Mouse (Mus musculus) layer of hippocampus, postnatal 36 days (tissue): ENCODE data around the gene Olfr348. TPM values are rescaled to one million over a fixed set of nuclear protein-coding genes. Genes with fewer than 3 reads are reported as not detected.

ENCODE experiments used
- DNase-seq, 2 experiments: peaks; one replicate each; pipeline ENCODE4 v3.0.0; 2022
- total RNA-seq, 2 experiments: library from RNA; stranded (reverse); gene quantifications; 2 replicates each; pipeline ENCODE4 v1.2.3; 2021

Gene Olfr348
- not detected for total RNA-seq

GRCm38 (mm10) chr2:36783976-36784375, at the start of gene Olfr348:
Gene Olfr348 (plus strand): TSS chr2:36784276.
- DNase-seq, result no peak

GRCm38 (mm10) chr2:36736226-36736625, 47.9 kb upstream of the Olfr348 start:
- DNase-seq, result no peak

GRCm38 (mm10) chr2:36790238-36790637, 6.2 kb downstream of the Olfr348 start, which contains the start of gene Olfr50:
Gene Olfr50 (plus strand): TSS chr2:36790538.
- DNase-seq, result no peak

- no peak for DNase-seq
These were observed 32.9 kb downstream of the Olfr348 start, which contains the start of gene Olfr3 for GRCm38 (mm10) chr2:36816932-36817331. Gene Olfr3 (minus strand): TSS chr2:36817032.

Other genes with a start within 250 kb of the Olfr348 start
- under 1 TPM in 1 of 2 experiments, not detected in 1; 0.07 TPM for gene Olfr344, start 217.6 kb upstream of the Olfr348 start, total RNA-seq
- not detected for gene Olfr345, start 144.2 kb upstream of the Olfr348 start, total RNA-seq
- not detected for gene Olfr346, start 98.5 kb upstream of the Olfr348 start, total RNA-seq
- gene Olfr347, start 52.4 kb upstream of the Olfr348 start, total RNA-seq, result not detected
- gene Olfr50, start 6.3 kb downstream of the Olfr348 start, total RNA-seq, result not detected
- gene Olfr3, start 32.8 kb downstream of the Olfr348 start, total RNA-seq, result not detected
- gene Olfr350, start 62.0 kb downstream of the Olfr348 start, total RNA-seq, result not detected
- not detected for gene Olfr351, start 78.4 kb downstream of the Olfr348 start, total RNA-seq
- not detected for gene Olfr352, start 84.2 kb downstream of the Olfr348 start, total RNA-seq
- gene Olfr353, start 108.7 kb downstream of the Olfr348 start, total RNA-seq, result not detected
- gene Olfr354, start 121.4 kb downstream of the Olfr348 start, total RNA-seq, result not detected
- gene Olfr355, start 144.6 kb downstream of the Olfr348 start, total RNA-seq, result not detected
- gene Olfr356, start 152.8 kb downstream of the Olfr348 start, total RNA-seq, result not detected
- gene Olfr357, start 209.6 kb downstream of the Olfr348 start, total RNA-seq, result not detected
- not detected for gene Olfr358, start 225.1 kb downstream of the Olfr348 start, total RNA-seq